Mouse (Mus musculus): ENCODE results near the gene Otud7b.
"Not testable (repeated sequence)": the region's sequence is repeated elsewhere in the genome, so short reads cannot be mapped to it uniquely, and the experiment has no call there.

Otud7b gene

DNA sequence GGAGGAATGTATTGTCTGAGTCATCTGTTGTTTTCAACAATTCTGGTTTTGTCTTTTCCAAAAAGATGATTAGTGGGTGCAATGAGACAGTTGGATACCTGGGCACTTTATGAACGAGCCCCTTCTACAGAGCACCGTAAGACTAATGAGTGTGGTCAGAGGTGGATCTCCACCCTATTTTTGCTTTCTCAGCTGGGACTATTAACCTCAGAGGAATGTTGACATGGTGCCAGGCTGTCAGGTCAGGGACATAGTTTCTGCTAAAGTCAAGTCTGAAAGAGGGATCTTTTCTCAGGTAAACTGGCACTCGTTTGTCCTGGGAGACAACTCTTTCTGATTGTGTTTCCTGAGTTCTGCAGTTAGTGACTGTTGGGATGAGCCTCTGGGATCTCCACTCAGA is 30.7 kb downstream of the Otud7b start:
- DNase-seq (ENCODE audit: low spot score): no peak

DNA sequence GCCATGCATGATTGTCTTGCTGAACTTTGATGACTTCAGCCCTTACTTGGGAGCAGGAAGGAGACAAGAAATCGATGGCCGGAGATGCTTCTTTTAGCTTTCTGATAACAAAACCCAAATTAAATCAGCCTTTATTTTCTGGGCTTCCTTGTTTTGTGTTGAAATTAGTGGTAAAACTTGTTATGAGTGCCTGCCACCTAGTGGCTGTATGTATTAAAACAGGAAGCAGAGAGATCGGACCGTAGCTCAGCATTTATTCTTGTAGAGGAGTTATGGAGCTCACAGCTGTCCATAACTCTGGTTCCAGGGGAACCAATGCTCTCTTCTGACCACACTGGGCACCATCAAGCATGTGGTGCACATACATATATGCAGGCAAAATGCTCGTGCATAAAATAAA is 43.6 kb downstream of the Otud7b start:
- DNase-seq (ENCODE audit: low spot score): no peak

DNA sequence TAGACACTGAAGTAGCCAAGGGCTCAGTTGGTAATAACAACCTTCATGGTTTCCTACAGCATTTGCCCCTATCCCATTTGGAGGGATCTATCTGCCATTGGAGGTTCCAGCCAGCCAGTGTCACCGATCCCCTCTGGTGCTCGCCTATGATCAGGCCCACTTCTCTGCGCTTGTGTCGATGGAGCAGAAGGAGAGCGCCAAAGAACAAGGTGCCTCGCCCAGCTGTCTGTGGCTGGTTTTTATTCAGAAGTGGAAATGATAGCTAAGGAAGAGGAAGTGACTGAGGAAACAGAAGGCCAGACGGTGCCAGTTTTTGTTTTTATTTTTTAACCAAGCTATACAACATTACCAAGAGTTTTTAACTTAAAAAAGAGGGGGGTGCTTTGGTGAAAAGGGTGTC is 47.5 kb downstream of the Otud7b start:
- DNase-seq (ENCODE audit: low spot score): no peak

DNA sequence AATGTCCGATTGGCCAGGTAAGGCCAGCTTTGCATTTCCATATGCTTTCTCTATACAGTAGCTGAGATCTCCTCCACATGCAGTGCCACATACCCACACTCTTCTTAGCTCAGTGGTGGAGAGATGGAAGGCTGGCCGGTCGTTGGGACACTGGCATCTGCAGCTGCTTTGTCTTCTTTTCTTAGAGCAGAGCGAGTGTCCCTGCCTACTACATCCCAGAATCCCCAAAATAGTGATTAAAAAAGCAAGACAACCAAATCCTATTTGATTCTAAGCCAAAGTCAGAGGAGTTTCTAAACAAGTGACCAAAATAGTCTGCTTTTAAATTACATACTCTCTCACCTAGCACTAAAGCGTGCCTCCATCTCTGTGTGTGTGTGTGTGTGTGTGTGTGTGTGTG is 48.3 kb downstream of the Otud7b start:
- DNase-seq (ENCODE audit: low spot score): no peak

DNA sequence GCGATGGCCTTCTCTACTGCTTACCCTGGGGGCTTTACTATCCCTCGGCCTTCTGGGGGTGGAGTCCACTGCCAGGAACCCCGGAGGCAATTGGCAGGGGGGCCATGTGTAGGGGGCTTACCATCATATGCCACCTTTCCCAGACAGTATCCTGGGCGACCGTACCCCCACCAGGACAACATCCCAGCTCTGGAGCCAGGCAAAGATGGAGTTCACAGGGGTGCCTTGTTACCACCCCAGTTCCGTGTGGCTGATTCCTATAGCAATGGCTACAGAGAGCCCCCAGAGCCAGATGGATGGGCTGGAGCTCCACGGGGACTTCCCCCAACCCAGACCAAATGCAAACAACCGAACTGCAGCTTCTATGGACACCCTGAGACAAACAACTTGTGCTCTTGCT is 51.2 kb downstream of the Otud7b start:
- DNase-seq (ENCODE audit: low spot score): no peak

DNA sequence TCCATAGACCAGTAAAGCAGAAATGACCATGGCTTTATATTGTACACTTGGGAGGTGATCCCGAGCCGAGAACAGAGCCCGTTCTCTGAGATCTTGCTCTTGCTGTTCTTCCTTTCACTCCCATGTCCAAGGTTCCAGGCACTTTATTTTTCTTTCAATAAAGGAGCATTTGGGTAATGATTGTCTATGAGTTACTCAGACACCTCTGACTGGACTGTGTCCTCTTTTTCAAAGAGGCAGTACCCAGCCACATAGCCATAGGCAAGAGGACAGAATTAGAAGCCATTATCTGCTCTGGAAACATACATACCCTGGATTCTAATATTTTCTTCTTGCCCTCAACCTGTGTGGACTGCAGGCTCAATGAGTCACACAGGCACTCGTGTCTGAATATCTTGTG is 55.5 kb downstream of the Otud7b start:
- no peak for DNase-seq (ENCODE audit: low spot score)

DNA sequence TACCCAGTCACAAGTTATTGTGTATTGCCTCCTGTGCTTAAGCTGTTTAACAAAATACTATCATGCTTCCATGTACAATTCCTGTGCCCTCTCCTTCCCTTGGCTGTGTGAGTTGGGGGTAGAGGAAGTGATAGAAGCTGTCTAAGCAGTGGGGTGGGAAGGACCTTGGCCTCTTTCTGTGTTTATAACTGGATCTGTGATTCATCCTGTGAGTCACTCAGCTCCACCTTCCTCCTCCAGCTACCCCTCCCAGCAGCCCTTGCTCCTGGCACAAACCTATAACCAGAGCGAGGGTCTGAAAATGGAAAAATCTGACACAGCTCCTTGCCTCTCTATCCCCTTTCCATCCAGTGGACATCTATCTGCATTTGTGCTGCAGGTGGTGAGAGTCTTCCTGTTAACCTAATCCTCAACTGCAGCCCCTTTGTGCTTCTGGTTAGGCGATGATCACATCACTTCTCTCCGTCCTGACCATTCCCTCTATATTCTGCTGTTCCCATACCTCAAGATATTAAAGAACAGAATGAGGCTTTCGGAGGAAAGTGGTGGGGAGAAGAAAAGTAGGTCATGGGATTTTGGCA is 56.0 kb downstream of the Otud7b start:
- peak; percentile 41 for DNase-seq (ENCODE audit: low spot score)

DNA sequence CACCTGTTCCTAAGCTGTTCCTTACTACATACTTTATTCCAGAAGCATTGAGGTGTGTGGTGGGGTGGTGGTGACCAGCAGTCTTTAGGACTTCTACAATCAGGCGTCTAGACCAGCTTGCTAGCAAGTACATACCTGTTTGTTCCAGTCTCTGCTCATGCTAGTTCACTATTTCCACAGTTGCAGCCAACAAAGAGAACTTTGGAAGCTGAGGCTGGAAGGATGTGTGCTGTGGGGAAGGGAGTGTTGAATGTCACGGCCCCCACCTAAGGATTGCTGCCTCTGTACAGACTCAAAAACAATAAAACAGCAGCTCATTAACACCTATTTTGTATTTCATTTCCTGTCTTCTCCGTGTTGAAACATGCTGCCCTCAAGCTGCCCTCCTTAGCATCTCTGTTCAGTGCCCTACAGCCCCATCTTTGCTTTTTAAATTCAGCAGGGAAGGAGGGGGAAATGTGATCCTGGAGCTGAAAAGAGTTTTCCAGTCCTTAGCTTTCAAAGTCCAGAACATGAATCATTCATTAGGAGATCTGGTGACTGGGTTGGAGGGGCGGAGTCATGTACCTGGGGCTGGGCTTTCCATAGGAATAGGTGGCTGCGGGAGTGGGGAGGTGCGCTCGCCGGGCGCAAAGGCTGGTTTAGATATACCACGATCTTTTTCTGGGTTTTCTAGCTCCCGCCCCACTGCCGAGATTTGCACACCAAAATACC is 56.6 kb downstream of the Otud7b start:
- DNase-seq (ENCODE audit: low spot score): peak; percentile 39

DNA sequence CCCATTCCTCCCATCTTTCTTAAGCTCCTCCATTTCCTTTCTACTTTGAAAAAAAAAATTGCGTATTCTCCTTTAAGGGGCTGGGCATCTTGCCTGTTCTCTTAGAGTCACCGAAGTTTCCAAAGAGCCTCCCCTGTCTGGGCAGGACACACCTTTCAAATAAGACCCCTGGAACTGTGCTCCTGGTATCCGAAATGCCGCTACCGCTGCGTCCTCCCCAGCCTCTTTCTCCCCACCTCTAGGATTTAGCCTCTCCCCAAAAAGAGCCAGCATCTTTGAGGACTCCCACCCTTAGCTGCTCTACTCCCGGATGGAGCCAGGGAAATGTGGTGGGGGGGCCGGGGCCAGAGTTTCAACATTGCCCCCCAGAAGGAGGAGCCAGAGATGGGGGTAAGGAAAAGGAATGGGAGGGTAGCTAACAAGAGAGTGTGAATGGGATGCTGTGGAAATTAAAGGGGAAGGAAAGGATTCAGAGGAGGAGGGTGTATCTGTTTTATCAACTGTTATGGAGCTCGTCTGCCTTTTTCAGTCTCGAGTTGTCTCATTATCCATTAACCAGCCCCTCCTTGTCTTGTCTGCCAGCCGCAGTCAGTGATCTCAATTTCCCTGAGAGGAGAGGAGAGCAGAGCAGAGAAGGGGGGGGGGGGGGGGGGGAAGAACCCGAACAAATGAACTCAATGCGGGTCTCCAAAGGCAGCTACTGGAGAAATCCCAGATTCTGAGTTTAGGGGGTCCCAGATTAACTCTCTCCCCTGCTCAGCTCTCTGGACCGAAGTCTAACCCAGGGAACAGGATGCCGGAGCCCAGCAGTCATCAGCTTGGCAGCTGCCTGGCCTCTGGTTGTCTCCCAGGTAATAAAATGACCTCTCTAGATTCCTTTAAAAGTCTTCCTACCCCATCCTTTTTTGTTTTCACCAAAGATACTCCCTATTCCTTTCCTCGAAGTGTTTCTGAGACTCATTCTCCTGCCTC is 57.8 kb downstream of the Otud7b start, which contains the start of gene Mtmr11:
Gene Mtmr11, plus strand, starts transcription at position 136 of the 972 bp plus-strand sequence.
- no peak for DNase-seq (ENCODE audit: low spot score)

DNA sequence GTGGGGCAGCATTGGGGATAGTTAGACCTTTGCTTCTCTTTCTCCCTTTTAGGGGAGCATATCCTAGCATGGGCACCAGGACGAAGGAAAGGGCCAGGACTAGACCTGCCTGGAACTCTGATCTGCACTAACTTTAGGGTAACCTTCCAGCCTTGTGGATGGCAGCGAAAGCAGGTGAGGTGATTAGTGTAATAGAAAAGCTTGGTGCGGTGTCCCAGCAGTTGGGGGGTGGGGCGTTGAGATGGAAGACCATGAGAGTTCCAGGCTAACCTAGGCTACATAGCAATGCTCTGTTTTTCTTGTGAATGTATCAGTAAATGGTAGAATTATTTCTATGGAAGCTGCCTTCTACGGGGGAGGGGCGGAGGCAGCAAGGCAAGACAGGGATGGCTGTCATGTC is 58.7 kb downstream of the Otud7b start:
- DNase-seq (ENCODE audit: low spot score): no peak

DNA sequence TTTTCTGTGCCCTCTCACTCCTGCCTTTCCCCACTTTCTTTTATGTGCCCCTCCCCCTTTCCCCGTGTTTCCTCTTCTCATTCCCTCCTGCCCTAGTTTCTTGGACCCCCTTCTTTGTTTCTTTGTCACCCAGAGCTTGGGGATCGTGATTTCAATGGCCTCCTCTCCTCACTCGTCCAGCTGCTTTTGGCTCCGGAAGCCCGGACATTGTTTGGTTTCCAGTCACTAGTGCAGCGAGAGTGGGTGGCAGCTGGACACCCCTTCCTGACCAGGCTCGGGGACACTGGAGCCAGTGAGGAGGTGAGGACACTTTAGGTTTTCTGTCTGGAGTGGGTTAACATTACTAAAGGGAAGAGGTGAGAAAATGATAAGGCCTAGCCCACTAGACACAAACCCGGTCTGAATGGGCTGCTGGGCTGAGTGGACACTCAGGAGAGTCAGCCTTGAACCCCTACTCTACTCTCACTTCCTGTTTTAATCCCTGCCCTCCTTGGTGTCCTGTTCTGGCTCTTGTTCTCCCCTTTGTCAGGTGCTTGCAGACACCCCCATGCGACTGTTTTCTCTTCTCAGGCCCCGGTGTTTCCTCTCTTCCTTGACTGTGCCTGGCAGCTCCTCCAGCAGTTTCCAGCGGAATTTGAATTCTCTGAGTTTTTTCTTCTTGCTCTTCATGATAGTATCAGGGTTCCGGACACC is 64.3 kb downstream of the Otud7b start:
- DNase-seq (ENCODE audit: low spot score): no peak

DNA sequence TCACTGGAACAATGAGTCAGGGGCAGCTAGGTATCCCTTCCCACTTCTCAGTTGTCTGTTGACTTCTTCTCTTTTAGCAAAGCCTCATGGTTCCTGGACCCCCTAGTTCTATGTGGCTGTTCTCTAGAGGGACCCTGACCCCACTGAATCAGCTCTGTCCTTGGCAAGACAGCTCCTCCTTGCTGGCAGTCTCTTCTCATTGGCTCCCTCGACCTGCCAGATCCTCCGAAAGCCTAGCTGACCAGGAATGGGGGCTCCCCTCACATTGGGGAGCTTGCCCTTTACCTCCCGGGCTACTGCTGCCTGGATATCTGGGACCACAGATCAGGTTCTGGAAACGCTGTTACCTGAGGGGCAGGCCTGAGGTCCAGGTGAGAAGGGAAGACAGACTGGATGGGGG is 65.9 kb downstream of the Otud7b start:
- no peak for DNase-seq (ENCODE audit: low spot score)

DNA sequence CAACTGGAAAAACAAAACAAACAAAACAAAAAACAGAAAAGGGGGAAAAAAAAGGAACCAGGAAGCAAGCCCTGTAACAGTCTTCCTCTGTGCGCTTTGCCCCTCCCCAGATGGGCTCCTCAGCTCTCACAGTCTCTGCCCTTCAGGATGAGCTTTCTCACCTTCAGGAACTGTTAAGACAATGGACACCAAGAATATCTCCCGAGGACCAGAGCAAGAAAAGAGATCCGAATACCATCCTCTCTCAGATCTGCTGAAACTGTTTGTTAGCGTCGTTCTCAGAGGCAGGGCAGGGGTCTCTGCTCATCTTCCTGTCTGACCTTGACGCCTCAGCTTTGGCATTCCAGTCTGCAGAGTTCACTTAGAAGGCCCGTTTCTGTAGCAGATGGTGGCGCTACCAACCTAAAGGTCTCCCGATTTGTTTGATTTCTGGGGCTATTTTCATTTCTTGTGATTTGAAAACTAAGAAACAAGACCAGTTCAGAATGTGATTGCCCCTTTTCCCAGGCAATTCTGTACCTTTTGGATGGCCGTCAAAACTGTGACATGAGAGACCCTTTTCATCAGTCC is 66.7 kb downstream of the Otud7b start:
- DNase-seq (ENCODE audit: low spot score): no peak

DNA sequence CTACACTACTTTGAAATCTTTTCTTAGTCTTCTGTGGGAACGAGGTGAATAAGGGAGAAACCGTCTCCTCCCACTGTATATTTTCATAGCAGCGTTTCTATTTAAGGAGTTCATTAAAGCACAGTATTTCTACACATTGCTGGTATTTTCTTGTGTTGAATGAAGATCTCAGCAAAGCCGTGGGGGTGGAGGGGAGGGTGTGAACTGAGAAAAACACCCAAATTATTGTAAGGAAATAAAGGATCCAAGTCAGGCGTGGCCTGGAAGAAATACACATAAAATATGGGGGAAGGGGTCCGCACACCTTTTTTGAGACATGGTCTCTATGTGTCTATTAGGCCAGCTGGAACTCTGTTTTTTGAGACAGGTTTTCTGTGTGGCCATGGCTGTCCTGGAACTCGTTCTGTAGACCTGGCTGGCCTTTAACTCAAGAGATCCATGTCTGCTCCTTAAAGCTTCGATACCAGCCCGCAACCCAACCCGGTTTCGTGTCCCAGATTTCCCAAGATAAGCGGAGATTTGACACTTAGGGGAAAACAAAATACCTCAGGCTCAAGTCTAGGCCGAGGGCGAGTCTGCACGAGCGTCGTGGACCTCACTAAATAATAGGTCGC is 67.4 kb downstream of the Otud7b start:
- no peak for DNase-seq (ENCODE audit: low spot score)

DNA sequence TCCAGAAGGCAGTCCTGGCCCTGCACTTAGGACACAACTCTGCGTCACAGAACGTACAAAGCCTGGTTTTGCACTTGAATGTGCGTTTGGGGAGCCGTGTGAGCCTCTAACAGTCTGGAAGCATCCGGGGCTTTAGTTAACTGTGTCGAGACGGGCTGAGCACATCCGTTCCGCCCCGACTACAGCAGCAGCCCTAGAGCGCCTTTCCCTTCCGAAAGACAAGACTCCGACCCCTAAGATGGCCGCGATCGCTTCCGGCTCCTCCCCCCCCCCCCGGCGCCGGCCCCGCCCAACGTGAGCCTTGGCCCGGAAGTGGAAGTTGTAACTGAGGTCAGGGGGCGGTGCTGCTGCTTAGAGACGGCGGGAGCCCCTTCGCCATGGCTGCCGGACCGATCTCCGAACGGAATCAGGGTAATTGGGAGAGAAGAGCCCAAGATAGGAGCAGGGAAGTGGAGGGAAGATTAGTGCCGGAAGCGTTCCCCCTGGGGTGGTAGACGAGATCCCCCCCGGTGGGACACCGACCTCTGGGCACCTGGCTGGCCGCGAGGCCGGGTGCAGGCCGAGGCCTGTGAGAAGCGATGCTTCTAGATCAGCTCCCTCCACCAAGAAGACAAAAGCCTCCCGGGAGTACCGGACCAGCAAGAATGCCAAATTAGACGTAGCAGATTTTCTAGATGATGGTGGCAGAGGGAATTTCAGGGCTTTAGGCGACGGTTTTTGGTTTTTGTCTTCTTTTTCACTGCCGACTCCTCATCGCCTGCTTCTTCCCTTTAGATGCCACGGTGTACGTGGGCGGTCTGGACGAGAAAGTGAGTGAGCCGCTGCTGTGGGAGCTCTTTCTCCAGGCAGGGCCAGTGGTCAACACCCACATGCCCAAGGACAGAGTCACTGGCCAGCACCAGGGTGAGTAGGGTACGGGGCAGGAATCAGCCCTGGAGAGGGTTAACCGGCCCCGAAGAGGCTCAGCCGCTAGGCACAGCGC is 68.2 kb downstream of the Otud7b start, which contains the start of gene Sf3b4:
Gene Sf3b4, plus strand, starts transcription at position 136 of the 982 bp plus-strand sequence.
- DNase-seq (ENCODE audit: low spot score): peak; percentile 81

DNA sequence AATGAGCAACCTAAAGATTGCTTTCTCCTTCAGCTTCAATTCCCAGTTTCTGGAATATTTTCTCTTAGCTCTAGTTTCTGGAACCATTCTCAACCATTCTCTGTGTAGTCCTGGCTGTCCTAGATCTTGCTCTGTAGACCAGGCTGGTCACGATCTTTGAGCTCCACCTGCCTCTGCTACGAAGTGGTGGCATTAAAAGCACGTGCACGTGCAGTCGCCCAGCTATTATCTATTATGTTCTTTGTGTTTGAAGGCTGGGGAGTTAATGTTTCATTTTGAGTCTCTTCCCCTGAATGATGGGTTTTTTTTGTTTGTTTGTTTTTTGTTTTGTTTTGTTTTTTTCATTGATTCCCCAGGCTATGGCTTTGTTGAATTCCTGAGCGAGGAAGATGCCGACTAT is 68.9 kb downstream of the Otud7b start:
- DNase-seq (ENCODE audit: low spot score): no peak

DNA sequence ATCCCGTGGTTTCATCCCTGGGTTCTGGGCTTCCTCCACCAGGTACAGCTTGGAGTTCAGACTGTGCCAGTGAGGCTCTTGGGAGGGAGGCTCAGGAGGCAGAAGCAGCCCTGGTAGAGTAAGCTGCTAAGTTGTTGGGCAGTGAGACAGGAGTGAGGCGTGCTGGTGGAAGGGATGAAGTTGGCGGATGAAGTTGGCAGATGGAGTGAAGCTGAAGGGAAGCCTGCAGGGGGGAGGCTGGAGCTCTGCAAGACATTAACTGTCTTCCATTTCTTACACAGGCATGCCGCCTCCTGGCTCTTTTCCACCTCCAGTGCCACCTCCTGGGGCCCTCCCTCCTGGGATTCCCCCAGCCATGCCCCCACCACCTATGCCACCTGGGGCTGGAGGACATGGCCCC is 69.7 kb downstream of the Otud7b start:
- DNase-seq (ENCODE audit: low spot score): not testable (repeated sequence)

DNA sequence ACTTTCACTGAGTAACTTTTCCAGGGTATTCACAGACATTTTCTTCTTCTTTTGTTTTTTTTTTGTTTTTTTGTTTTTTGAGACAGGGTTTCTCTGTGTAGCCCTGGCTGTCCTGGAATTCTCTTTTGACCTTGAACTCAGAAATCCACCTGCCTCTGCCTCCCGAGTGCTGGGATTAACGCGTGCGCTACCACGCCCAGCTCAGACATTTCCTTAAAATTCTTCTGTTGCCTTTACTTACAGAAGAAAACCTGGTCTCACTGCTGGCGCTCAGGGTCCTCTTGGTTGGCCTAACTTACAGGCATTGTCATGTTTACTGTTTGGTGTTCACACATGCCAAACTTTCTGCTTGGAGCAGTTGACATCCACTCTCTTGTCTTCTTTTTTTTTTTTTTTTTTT is 70.9 kb downstream of the Otud7b start:
- no peak for DNase-seq (ENCODE audit: low spot score)

DNA sequence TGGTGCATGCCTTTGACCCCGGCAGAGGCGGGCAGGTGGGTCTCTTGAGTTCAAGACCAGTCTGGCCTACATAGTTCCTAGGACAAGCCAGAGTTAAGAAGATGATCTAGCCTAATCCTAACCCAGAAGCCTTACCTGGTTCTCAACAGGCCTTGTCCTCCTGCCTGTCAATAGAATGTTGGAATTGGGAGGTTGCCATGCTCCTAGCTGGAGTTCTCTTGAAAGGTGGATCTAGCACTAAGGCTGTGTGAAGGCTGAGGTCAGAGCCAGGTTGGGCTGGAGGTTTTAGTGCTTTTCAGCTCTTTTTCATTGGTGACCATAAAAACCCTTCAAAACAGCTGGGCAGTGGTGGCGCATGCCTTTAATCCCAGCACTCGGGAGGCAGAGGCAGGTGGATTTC is 74.1 kb downstream of the Otud7b start:
- DNase-seq (ENCODE audit: low spot score): no peak

DNA sequence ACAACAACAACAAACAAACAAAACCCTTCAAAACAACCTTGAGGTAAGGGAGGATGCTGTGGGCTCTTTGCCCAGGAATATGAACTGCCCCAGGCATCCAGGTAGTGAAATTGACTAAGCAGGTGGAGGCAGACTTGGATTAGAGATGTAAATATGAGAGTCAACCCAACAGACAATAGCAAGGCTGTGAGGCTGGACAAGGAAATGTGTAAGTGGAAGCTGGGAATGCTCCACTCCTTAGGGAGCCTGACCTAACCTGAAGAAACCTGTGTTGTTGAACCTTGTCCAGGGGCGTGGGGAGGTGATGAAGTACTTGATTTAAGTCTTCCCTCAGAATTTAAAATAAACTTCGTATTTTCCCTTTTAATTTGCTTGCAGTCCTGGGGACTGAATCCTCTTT is 74.6 kb downstream of the Otud7b start:
- DNase-seq (ENCODE audit: low spot score): no peak
